Mouse (Mus musculus) hindbrain, postnatal 0 days (tissue): ENCODE measurements at regions not wholly inside any gene's neighbourhood (a gene's known extent, or its start where the extent isn't known, plus 50 kb on each side); places are given as distances from the start of the nearest gene placed in this dataset.

ENCODE experiments used
- ATAC-seq: fragments of 200-750 bp; cut with Nextera tagmentation; 2 replicates; pipeline ENCODE4 v1.8.0; 2017; ENCODE audit warnings: mild to moderate bottlenecking, moderate TSS enrichment, moderate library complexity
- DNase-seq: peaks from one replicate; pipeline ENCODE4 v3.0.0-alpha.2; 2015; ENCODE audit warnings: low spot score
- H3K27ac ChIP-seq: fragments of 300-500 bp; sonication (generic); 2 replicates; pipeline ENCODE4 v1.5.1; 2014; ENCODE audit warnings: mild to moderate bottlenecking
- H3K27me3 ChIP-seq: fragments of 300-500 bp; sonication (generic); 2 replicates; pipeline ENCODE4 v1.6.1; 2014; ENCODE audit warnings: low read length, mixed read lengths; ENCODE audit not compliant: insufficient read depth
- H3K36me3 ChIP-seq: fragments of 300-500 bp; sonication (generic); 2 replicates; pipeline ENCODE4 v1.6.1; 2014; ENCODE audit warnings: low read length, mixed read lengths; ENCODE audit not compliant: insufficient read depth
- H3K4me1 ChIP-seq: fragments of 300-500 bp; sonication (generic); 2 replicates; pipeline ENCODE4 v1.6.1; 2014; ENCODE audit warnings: antibody characterized with exemption, low read length, mixed read lengths; ENCODE audit not compliant: insufficient read depth
- H3K4me2 ChIP-seq: fragments of 300-500 bp; sonication (generic); 2 replicates; pipeline ENCODE4 v1.6.1; 2014; ENCODE audit warnings: low read depth, mild to moderate bottlenecking, low read length, moderate library complexity, mixed read lengths
- H3K4me3 ChIP-seq: fragments of 300-500 bp; sonication (generic); 2 replicates; pipeline ENCODE4 v1.5.1; 2014; ENCODE audit warnings: low read length
- H3K9ac ChIP-seq: fragments of 300-500 bp; sonication (generic); replicated peaks from 2 replicates; pipeline ENCODE4 v1.6.1; 2014; ENCODE audit warnings: mild to moderate bottlenecking, low read length, moderate library complexity, mixed read lengths
- H3K9me3 ChIP-seq: fragments of 300-500 bp; sonication (generic); 2 replicates; pipeline ENCODE4 v1.6.1; 2016; ENCODE audit warnings: low read length, mixed read lengths
- CTCF ChIP-seq: IDR thresholded peaks from 2 replicates; pipeline ENCODE4 v1.5.1; 2016; ENCODE audit warnings: antibody characterized with exemption, control low read depth, low read depth
- WGBS: fragments of 180-500 bp; shearing (Covaris S2); extraction: QIAGEN DNeasy Blood & Tissue Kit; methylation state at CpG from one replicate; pipeline ENCODE4 v1.1.7; 2014; 5-methylcytosine and 5-hydroxymethylcytosine counted together

DNA sequence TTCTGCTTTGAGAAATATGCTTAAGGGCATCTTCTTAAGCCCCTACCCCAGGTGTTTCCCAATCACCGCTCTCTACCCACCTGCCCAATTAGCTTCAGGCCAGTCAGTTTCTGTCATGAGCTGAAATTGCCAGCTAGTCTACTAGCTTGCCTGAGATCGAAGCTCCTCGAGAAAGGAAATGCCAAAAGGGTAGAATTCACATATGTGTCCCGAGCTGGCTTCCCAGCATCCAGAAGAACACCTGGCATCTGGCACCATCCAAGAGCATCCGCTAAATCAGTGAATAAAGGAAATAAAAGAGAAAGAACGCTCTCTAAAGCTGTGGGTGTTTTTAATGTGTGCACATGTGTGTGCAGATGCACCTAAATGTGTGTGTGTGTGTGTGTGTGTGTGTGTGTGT lies 1474.7 kb upstream of the Gm6569 start:
- Histone ChIP-seq H3K36me3 (no peaks in the 10 kb centered on the region), H3K27me3 (no peaks in the 10 kb centered on the region), H3K4me2 (no peak overlapping the region), H3K4me3 (no peak overlapping the region), H3K9me3 (no peaks in the 10 kb centered on the region), H3K9ac (no peak overlapping the region), H3K27ac (peak overlapping the region; percentile 9; the same call in 1 of the 2 replicates), H3K4me1 (no peaks in the 10 kb centered on the region)
- WGBS: 53% methylated on average over 6 of the region's 6 CpGs
- TF ChIP-seq CTCF: no peak
- no peak for DNase-seq
- no peak for ATAC-seq

DNA sequence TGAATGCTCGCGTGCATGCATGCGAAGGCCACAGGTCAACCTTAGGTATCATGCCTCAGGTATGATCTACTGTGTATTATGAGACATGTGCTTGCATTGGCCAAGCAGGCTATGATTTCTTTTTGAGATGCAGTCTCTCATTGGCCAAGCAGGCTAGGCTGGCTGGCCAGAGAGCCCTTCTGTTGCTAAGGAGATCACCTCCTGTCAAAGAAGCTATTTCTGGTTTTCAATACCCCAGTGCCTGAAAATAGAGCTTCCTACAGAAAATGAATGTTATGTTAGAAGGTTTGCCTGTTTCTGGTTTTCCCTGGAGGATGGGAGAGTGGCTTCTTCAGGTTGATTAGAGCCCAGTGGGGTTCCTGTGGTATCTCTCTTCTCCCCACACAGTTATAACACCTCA lies 1474.3 kb upstream of the Gm6569 start:
- Histone ChIP-seq H3K36me3 (no peaks in the 10 kb centered on the region), H3K27me3 (no peaks in the 10 kb centered on the region), H3K9me3 (no peaks in the 10 kb centered on the region), H3K4me2 (no peak overlapping the region), H3K9ac (no peak overlapping the region), H3K27ac (peak overlapping the region; percentile 9; the same call in 1 of the 2 replicates), H3K4me1 (no peaks in the 10 kb centered on the region), H3K4me3 (no peak overlapping the region)
- peak; percentile 61 for ATAC-seq
- TF ChIP-seq CTCF: no peak
- peak; percentile 65 for DNase-seq
- 88% methylated on average over 3 of the region's 3 CpGs for WGBS

- peak; percentile 92 for DNase-seq
- no peak overlapping the region for H3K9ac ChIP-seq
- H3K36me3 ChIP-seq: no peaks in the 10 kb centered on the region
- TF ChIP-seq CTCF: no peak
- H3K4me2 ChIP-seq: no peak overlapping the region
- no peaks in the 10 kb centered on the region for H3K9me3 ChIP-seq
- ATAC-seq: peak; percentile 94
- H3K27ac ChIP-seq: peak overlapping the region; percentile 26; the same call in 1 of the 2 replicates
- no peaks in the 10 kb centered on the region for H3K27me3 ChIP-seq
- 49% methylated on average over 4 of the region's 4 CpGs for whole genome bisulfite sequencing
- no peak overlapping the region for H3K4me3 ChIP-seq
- H3K4me1 ChIP-seq: no peaks in the 10 kb centered on the region
Measured at GRCm38 (mm10) chr15:72360463-72361030, 1473.8 kb upstream of the Gm6569 start.

GRCm38 (mm10) chr15:72373041-72373440 lies 1461.3 kb upstream of the Gm6569 start:
- TF ChIP-seq CTCF: no peak
- H3K36me3 ChIP-seq: no peaks in the 10 kb centered on the region
- 86% methylated on average over 4 of the region's 4 CpGs for WGBS

GRCm38 (mm10) chr15:72377201-72377600 lies 1457.2 kb upstream of the Gm6569 start:
- ATAC-seq: no peak
- no peaks in the 10 kb centered on the region for H3K36me3 ChIP-seq
- no peak for TF ChIP-seq CTCF
- H3K4me2 ChIP-seq: no peak overlapping the region
- H3K9me3 ChIP-seq: no peaks in the 10 kb centered on the region
- no peak overlapping the region for H3K9ac ChIP-seq
- H3K27ac ChIP-seq: no peak overlapping the region
- no peaks in the 10 kb centered on the region for H3K27me3 ChIP-seq
- no peak overlapping the region for H3K4me3 ChIP-seq
- H3K4me1 ChIP-seq: no peaks in the 10 kb centered on the region
- DNase-seq: no peak

More at GRCm38 (mm10) chr15:72373041-72373440, 1461.3 kb upstream of the Gm6569 start:
- no peaks in the 10 kb centered on the region for H3K27me3 ChIP-seq
- no peak overlapping the region for H3K4me3 ChIP-seq
- H3K4me2 ChIP-seq: no peak overlapping the region
- H3K27ac ChIP-seq: no peak overlapping the region
- DNase-seq (no peak), ATAC-seq (no peak)
- H3K9ac ChIP-seq: no peak overlapping the region
- H3K9me3 ChIP-seq: no peaks in the 10 kb centered on the region
- H3K4me1 ChIP-seq: no peaks in the 10 kb centered on the region

GRCm38 (mm10) chr15:72379291-72379690 lies 1455.1 kb upstream of the Gm6569 start:
- H3K9ac ChIP-seq: no peak overlapping the region
- H3K4me1 ChIP-seq: no peaks in the 10 kb centered on the region
- H3K36me3 ChIP-seq: no peaks in the 10 kb centered on the region
- DNase-seq (no peak), ATAC-seq (no peak)
- no peak overlapping the region for H3K4me3 ChIP-seq
- H3K27me3 ChIP-seq: no peaks in the 10 kb centered on the region
- H3K9me3 ChIP-seq: no peaks in the 10 kb centered on the region
- H3K4me2 ChIP-seq: no peak overlapping the region
- TF ChIP-seq CTCF: no peak
- no peak overlapping the region for H3K27ac ChIP-seq
- 15% methylated on average over 4 of the region's 4 CpGs for whole genome bisulfite sequencing

DNA sequence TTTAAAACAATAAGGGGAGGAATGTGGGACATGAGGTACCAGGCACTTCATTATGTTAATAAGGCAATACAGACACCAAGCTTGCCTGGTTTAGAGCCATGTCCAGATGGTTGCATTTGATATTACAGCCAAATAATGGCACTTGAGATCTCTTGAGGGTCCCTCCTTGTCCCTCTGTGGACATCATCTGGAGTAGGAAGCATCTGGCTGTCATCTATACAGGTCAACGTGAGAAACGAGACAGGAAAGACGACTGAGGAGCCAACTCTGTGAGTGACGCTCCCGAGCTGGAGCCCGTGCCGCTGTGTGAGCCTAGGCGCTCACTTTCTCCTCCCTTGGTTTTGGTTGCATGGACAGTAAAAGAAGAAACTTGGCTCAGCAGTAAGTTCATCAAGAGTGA lies 1453.2 kb upstream of the Gm6569 start:
- H3K4me2 ChIP-seq: no peak overlapping the region
- H3K36me3 ChIP-seq: no peaks in the 10 kb centered on the region
- H3K4me3 ChIP-seq: no peak overlapping the region
- H3K9me3 ChIP-seq: no peaks in the 10 kb centered on the region
- no peaks in the 10 kb centered on the region for H3K27me3 ChIP-seq
- ATAC-seq (no peak), DNase-seq (no peak)
- TF ChIP-seq CTCF: no peak
- WGBS: 58% methylated on average over 8 of the region's 8 CpGs
- H3K4me1 ChIP-seq: no peaks in the 10 kb centered on the region
- H3K27ac ChIP-seq: no peak overlapping the region
- H3K9ac ChIP-seq: no peak overlapping the region
